Mouse (Mus musculus) gastrocnemius, adult 2 months (tissue): ENCODE measurements around the gene Slc38a11. TPM values are rescaled to one million over a fixed set of nuclear protein-coding genes. Genes with fewer than 3 reads are reported as not detected.

ENCODE experiments used
- DNase-seq: peaks from one replicate; pipeline ENCODE4 v3.0.0; 2022
- H3K27ac ChIP-seq: fragments of 200-600 bp; 2 replicates; pipeline ENCODE4 v1.8.1; 2022; ENCODE audit warnings: mild to moderate bottlenecking
- H3K4me3 ChIP-seq: fragments of 200-600 bp; 2 replicates; pipeline ENCODE4 v1.8.1; 2022; ENCODE audit warnings: mild to moderate bottlenecking, moderate library complexity
- CTCF ChIP-seq: fragments of 200-600 bp; IDR thresholded peaks from 2 replicates; pipeline ENCODE4 v1.8.1; 2022; ENCODE audit warnings: antibody characterized with exemption, mild to moderate bottlenecking, moderate library complexity
- intact Hi-C: fragments of 180-260 bp; cut with DNase I; formaldehyde crosslinking; loops from one replicate; pipeline ENCODE4 v1.15.1; 2025
- total RNA-seq, 2 experiments: library from RNA; stranded (reverse); gene quantifications; 2 replicates each; pipeline ENCODE4 v1.2.3; 2021

Gene Slc38a11
- total RNA-seq, 2 experiments from 2014 or later = 0.61 to 0.89 TPM

GRCm38 (mm10) chr2:65360736-65361475 lies 2.9 kb downstream of the Slc38a11 start:
- H3K4me3 ChIP-seq = no peak overlapping the region
- TF ChIP-seq CTCF = no peak
- DNase-seq = no peak
- H3K27ac ChIP-seq = no peak overlapping the region
- intact Hi-C loops = no loop called here

GRCm38 (mm10) chr2:65347367-65347766 lies 16.5 kb downstream of the Slc38a11 start:
- Histone ChIP-seq H3K27ac (no peak overlapping the region), H3K4me3 (no peak overlapping the region)
- no peak for DNase-seq
- no peak for TF ChIP-seq CTCF
- intact Hi-C loops = no loop called here

- intact Hi-C loops = no loop called here
- TF ChIP-seq CTCF = no peak
- Histone ChIP-seq H3K4me3 (no peak overlapping the region), H3K27ac (no peak overlapping the region)
- DNase-seq = no peak
Measured at GRCm38 (mm10) chr2:65346915-65347314, 16.9 kb downstream of the Slc38a11 start.

- no peak for DNase-seq
- intact Hi-C loops = no loop called here
- H3K27ac ChIP-seq = no peak overlapping the region
- H3K4me3 ChIP-seq = no peak overlapping the region
- TF ChIP-seq CTCF = no peak
Measured at GRCm38 (mm10) chr2:65346037-65346436, 17.8 kb downstream of the Slc38a11 start.

GRCm38 (mm10) chr2:65342057-65342456 lies 21.8 kb downstream of the Slc38a11 start:
- peak; percentile 24 for DNase-seq

GRCm38 (mm10) chr2:65340839-65341238 lies 23.0 kb downstream of the Slc38a11 start:
- Histone ChIP-seq H3K4me3 (no peak overlapping the region), H3K27ac (no peak overlapping the region)
- no peak for DNase-seq
- TF ChIP-seq CTCF = no peak
- intact Hi-C loops = no loop called here

More at GRCm38 (mm10) chr2:65342057-65342456, 21.8 kb downstream of the Slc38a11 start:
- H3K27ac ChIP-seq = no peak overlapping the region
- H3K4me3 ChIP-seq = no peak overlapping the region
- intact Hi-C loops = no loop called here
- no peak for TF ChIP-seq CTCF

- Histone ChIP-seq H3K27ac (no peak overlapping the region), H3K4me3 (no peak overlapping the region)
- intact Hi-C loops = loop anchor here (5.0 kb wide), 1 partner anchor 370 kb away; no protein-coding TSS in a partner anchor
- DNase-seq = peak; percentile 45
- TF ChIP-seq CTCF = peak; percentile 73
Measured at GRCm38 (mm10) chr2:65337378-65338140, 26.3 kb downstream of the Slc38a11 start.

GRCm38 (mm10) chr2:65336608-65337007 lies 27.2 kb downstream of the Slc38a11 start:
- TF ChIP-seq CTCF = no peak
- intact Hi-C loops = loop anchor here (5.0 kb wide), 1 partner anchor 369 kb away; no protein-coding TSS in a partner anchor
- H3K4me3 ChIP-seq = no peak overlapping the region
- H3K27ac ChIP-seq = no peak overlapping the region
- no peak for DNase-seq

- H3K27ac ChIP-seq = no peak overlapping the region
- intact Hi-C loops = loop anchor here (5.0 kb wide), 1 partner anchor 312 kb away; the partner anchor contains the start of gene Grb14
Measured at GRCm38 (mm10) chr2:65334091-65334490, 29.7 kb downstream of the Slc38a11 start.

GRCm38 (mm10) chr2:65331321-65331720 lies 32.5 kb downstream of the Slc38a11 start:
- Histone ChIP-seq H3K27ac (no peak overlapping the region), H3K4me3 (no peak overlapping the region)
- intact Hi-C loops = loop anchor here (5.0 kb wide), 1 partner anchor 309 kb away; the partner anchor contains the start of gene Grb14
- TF ChIP-seq CTCF = peak; percentile 69
- peak; percentile 26 for DNase-seq

More at GRCm38 (mm10) chr2:65334091-65334490, 29.7 kb downstream of the Slc38a11 start:
- no peak overlapping the region for H3K4me3 ChIP-seq
- DNase-seq = no peak
- TF ChIP-seq CTCF = no peak

GRCm38 (mm10) chr2:65321998-65322754 lies 41.7 kb downstream of the Slc38a11 start:
- no peak for DNase-seq
- intact Hi-C loops = no loop called here
- TF ChIP-seq CTCF = no peak
- Histone ChIP-seq H3K27ac (no peak overlapping the region), H3K4me3 (no peak overlapping the region)

- Histone ChIP-seq H3K4me3 (no peak overlapping the region), H3K27ac (no peak overlapping the region)
- TF ChIP-seq CTCF = no peak
- intact Hi-C loops = no loop called here
- no peak for DNase-seq
Measured at GRCm38 (mm10) chr2:65320975-65321374, 42.9 kb downstream of the Slc38a11 start.
